Mouse (Mus musculus) thymus, adult 2 months (tissue): ENCODE measurements around the gene Gpr137.

Experiments used
- CTCF ChIP-seq: fragments of 200-500 bp; IDR thresholded peaks from 2 replicates; pipeline ENCODE4 v1.5.1; 2012; ENCODE audit warnings: mild to moderate bottlenecking, control low read depth, low read length, moderate library complexity, borderline replicate concordance; ENCODE audit not compliant: control insufficient read depth, poor library complexity, insufficient read depth; ENCODE audit errors: extremely low read depth
- POLR2A ChIP-seq: fragments of 200-500 bp; IDR thresholded peaks from 2 replicates; pipeline ENCODE4 v1.6.1; 2012; ENCODE audit warnings: mild to moderate bottlenecking, low read length, control low read depth, moderate library complexity; ENCODE audit not compliant: control insufficient read depth, poor library complexity, insufficient read depth; ENCODE audit errors: extremely low read depth

GRCm38 (mm10) chr19:6983621-6984020 is 41.3 kb upstream of the Gpr137 start:
- TF ChIP-seq CTCF (no peak), POLR2A (no peak)
